Mouse (Mus musculus): ENCODE results near the gene Hoxd10.

DNA sequence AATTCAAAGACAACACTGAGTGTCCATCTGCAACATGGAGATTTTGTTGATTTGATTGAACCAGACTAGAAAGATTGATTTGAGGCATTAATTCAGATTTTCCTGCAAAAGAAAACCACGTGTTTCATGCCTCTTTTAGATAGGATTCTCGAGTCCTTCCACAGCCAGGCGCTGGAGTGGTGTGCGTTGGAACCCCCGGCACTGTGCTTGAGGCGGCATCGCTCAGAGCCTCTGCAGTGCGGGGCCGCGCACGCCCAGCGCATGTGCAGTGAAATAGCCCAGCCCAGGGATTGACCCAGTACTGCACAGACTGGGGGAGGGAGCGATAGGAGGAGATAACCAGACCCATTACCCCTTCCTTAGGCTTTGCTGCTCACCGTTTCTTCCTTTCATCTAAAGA is 23.2 kb downstream of the Hoxd10 start:
- TF ChIP-seq POLR2A (IDR thresholded peaks at IDR 0.05; ENCODE audit: extremely low read depth, insufficient read depth, low read length) = no peak
- no peak for TF ChIP-seq CTCF (IDR thresholded peaks at IDR 0.05; ENCODE audit: low read depth, low read length)
